Mouse (Mus musculus): ENCODE measurements around the gene Cog3.
A peak's percentile ranks its signal among the peaks of the same experiment; 100 is the strongest.

The Cog3 gene

DNA sequence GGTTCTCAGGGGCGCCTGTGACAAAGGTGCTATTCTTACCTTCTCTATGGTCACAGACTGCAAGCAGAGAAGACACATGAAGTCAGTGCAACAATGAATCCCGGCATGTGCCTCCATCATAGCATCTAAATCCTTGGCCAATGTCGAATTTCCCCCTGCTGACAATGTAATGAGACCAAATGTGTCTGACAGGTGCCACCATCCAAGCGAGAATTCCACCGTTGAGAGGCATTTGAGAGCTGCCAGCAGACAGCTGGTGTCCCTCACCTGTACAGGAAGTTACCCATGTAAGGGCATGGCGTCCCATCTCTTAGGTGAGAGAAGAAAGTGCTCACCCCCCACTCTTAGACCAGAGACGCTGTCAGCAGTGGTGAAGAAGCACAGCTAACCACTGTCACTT is 4.1 kb upstream of the Cog3 start:
- DNase-seq = no peak

DNA sequence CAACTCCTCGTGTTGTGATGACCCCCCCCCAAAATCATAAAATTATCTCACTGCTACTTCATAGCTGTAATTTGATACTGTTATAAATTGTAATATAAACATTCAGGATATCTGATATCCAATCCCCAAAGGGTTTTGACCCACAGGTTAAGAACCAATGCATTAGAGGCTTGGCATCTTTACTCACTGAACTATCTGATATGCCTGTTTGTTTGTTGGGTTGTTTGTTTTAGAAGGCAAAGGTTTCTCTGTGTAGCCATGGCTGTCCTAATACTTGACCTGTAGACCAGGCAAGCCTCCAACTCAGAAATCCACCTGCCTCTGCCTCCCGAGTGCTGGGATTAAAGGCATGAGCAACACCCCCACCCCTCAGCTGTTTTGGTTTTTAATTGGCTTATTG is 3.5 kb upstream of the Cog3 start:
- no peak for DNase-seq

DNA sequence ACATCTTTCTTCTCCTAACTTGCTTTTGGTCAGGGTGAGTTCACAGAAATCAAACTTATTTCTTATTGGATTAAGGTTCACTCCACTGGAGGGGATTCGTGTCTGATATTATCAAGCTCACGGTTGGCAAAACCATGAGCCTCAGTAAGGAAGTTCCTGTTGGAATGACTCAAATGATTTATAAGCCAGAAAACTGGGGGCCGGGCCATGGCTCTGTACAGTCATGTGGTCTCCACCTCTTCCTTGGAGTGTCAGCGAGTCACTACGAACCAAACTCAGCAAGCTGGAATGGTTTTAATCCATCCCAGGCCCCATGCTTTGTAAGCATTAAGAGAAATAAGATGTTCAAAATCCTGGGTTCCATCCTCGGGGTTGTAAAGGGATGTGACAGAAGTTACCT is 2.7 kb upstream of the Cog3 start:
- no peak for DNase-seq

DNA sequence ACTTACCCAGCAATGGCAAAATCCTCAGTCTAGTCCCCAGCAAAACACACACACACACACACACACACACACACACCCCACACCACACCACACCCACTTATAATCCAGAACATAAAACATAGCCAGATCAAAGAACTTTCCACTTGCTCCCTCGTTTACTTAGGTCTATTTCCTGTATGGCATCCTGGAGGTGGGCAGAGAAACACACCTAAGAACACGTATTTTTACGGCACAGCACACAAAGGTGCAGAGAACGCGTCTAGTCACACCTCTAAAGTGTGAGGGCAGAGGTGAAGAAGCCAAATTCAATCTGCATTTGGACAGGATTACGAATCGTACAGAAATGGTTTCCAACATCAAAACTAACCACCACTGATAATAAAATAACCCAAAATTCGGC is 1.1 kb downstream of the Cog3 start:
- DNase-seq = no peak

DNA sequence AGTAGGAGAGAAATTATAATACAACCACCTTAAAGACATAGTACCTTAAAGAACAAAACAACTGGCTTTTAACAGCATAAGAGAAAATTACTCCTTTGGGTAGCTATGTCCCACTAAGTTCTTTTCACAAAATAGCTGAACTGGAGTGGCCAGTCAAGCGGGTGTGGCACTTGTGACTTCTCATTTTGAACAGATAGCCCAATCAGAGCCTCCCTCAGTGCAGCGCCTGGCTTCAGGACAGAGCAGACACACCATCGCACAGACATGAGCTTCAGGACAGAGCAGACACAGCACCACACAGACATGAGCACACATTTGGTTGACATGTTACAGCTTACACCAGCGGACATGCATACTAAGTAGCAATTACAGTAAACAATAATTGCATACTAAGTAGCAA is 3.3 kb downstream of the Cog3 start:
- no peak for DNase-seq

DNA sequence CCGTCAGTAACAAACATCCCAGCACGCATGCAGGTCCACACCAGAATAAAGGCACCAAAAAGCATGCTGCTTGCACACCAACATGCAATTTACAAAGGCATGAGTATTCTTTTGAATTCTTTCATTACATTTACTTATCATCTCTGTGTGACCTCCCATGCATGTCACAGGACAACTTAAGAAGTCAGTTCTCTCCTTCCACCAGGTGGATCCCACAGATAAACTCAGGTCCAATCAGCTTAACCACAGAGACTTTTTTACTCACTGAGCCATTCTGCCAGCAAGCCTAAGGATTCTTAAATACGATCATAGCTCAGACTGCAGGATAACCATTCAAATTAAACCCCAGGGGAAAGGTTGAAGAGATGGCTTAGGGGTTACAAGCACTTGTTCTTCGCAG is 5.2 kb downstream of the Cog3 start:
- no peak for DNase-seq

DNA sequence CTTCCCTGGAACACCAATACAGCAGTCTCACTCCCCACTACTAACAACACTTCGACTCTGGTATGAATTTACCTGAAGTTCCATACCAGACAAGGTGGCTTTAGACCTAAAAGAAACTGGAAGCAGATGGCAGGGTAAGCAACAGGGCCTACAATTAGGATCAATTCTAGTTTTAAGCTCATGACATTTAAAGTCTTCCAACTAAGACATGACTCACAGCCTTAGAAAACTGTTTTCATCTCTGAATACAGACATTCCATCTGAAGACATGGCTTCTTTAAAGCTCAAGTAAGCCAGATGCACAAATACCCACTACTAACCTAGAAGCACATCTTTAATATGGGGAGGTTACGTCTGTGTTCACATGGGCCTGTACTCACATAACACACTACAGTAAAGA is 6.4 kb downstream of the Cog3 start:
- no peak for DNase-seq

DNA sequence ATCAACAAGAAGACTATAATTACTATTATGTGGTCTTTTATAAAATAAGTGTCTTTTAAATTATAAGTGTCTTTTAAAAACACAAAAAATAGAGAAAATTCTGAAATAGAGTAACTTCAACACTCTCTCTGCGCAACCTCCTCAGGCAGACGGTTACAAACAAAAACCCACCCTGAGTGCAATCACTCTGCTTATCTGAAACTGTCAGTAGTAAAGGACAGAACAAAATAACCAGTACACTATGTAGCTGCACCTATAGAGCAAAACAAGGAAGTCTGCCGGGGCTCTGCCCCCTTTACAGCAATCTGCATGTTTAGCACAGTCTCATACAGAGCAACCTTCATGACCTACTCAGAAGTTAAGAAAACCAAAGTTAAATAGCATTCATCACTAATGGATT is 12.4 kb downstream of the Cog3 start:
- DNase-seq = no peak

DNA sequence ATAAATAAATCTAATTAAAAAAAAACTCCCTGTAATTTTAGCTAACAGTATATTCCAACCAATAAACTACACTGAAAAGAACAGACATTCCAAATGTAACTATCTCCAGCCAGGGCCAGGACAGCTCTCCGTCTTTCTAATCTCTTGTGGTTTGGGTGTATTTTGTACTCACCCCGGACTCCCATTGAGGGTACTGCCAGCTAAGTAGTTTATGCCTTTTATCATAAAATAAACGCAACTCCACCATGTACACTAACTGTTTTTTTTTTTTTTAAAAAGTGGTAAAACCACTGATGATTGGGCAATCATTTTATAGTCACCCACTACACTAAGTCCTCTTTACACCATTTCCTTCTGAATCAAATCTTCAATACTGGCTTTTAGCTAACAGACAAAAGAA is 18.7 kb downstream of the Cog3 start:
- no peak for DNase-seq

DNA sequence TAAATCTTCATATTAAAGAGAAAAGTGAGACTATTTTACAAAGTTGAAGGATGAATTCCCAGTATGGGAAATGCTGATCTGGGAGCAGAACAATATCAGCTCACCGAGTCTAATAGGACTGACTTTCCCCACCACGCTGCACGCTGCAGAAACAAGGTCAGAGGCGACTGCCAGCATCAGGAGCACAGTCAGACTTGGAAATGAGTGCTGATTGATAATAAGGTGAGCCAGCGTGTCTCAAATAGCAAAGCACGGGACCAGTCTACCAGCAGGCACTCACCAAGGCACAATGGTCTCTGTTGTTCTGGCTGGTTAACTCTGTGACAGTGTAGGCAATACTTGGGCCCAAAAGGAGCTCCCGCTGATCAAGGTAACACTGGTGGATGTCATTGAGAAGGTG is 21.7 kb downstream of the Cog3 start:
- DNase-seq = no peak

DNA sequence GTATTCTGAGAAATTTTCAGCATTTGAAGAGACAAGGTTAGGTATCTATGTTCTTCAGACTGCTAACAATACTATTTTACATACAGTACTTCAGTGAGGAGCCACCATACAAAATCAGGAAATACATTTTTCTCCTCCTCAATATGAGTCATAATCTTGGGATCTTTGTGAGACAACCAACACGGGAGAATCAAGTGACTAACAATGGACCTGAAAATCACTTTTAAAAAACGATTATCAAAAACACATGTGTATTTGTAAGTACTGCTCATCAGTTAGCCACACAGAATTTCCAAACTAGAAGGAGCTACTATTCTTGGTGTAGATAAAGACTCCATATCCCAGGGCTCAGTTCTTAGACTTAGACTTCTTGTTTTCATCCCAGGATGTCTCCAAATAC is 23.0 kb downstream of the Cog3 start:
- DNase-seq = no peak

DNA sequence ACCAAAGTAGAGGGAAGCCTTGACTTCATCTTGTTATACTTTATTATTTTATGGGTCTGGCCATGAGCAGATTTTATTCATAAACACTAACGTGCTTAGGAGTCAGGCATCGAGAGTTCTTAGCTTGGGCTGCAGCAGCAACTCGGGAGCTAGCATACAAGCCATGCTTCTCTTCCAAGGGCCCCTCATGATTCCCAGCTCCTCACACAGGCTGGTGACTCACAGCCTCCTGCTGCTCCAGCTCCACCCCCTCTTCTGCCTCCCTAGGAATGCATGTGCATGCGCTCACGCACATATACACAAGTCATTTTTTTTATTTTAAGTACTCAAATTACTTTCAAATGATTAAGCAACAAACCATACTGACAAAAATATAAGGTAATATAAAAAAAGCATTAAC is 26.2 kb downstream of the Cog3 start:
- no peak for DNase-seq

DNA sequence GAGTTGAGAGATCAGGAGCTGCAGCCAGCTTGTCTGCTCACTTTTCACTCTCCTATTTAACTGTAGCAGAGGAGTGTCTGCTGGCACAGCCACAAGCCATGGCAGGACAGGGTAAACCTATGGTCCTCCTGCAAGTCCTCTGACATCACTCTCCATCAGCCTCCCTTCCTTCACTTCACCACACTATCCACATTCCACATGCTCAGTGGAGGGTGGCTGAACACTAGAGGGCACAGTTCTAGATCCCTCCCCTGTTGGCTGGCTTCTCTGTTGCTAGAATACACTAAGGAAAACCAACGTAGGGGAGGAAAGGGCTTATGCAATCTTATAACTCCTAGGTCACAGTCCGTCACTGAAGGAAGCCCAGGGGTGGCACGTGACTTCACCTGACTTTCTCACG is 27.3 kb downstream of the Cog3 start:
- DNase-seq = no peak

DNA sequence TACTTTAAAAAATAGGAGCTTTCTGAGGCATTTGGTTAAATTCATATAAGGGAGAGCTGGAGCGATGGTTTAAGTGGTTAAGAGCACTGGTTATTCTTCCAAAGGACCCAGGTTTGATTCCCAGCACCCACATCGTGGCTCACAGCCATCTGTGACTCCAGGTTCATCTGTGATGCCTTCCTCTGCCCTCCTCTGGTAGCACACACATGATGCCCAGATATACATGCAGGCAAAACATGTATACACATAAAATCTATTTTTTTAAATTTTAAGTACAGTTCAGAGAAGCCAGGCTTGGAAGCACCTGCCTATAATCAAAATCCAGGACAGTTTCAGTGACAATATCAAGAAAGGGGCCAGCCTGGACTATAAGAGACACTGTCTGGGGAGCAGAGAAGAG is 31.5 kb downstream of the Cog3 start:
- no peak for DNase-seq

DNA sequence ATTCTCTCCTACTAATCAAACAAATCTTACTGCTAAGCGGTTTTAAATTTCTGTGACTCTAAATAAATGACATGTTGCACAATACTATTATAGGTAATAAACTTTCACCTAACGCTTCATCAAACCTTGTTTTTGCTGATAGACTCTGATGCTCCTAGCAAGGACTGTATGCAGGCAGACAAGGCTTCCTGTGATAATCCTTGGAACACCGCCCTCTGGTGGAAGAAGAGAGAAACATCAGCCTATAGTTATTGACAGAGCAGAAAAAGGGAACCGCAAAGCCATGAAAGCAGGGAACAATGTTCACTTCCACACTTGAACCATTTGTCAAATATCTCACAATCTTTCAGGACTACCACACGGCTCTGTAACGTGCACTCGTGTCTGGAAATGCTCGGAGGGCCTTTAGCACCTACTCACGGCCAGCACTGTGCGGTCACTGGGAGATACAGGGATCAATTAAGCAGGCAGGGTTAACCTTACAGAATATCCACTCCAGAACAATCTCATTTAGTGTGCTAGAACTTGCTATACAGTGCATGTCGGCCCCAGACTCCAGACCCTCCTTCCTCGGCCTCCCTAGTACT is 32.2 kb downstream of the Cog3 start:
- DNase-seq = peak; percentile 50

DNA sequence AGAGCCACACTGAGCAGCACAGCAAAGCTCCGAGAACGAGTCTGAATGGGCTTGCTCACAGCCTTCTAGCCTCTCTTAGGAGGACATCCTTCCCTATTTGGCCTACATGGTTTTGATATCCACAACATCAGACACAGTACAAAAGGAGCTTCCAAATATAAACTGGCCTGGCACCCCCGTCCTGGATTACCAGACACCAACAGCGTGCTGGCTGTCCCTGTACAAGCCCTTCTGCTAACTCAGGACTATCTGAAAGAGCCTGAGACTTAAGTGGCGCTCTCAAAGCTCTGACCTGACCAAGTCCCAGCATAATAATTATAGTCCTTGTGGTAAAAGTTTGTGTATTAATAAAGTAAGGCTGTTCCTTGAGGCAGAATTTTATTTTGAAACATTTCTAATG is 34.2 kb downstream of the Cog3 start:
- no peak for DNase-seq

DNA sequence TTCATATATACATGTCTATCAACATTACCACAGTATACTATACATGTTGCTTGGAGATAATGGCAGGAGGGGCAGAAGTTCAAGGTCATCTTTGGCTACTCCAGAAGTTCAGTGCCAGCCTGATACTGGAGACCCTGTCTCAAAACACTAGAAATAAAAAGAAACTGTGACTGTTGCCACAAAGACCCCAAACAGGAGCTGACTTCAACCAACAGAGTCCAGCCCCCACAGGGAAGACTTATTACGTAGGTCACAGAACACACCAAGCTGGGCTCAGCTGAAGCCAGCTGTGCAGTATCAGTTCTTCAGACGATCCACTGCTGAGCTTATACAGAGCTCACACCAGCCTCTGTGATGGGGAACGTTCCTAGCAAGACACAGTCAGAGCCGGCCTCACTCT is 37.9 kb downstream of the Cog3 start:
- DNase-seq = no peak

DNA sequence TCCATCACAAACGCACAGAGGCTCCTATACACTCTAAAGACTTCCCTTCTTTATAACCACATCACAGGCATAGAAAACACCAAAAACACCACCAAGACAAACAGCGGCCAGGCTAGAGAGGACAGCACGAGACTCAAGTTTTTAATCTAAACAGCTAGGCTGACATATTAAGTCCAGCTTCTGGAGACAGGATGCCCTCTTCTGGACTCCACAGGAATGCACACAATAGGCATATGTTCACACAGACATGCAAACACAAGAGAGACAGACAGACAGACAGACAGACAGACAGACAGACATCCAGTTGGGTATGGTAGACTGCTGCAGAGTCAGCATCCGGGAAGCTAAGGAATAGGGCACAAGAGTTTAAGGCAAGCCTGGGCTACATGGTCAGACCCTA is 40.7 kb downstream of the Cog3 start:
- no peak for DNase-seq

DNA sequence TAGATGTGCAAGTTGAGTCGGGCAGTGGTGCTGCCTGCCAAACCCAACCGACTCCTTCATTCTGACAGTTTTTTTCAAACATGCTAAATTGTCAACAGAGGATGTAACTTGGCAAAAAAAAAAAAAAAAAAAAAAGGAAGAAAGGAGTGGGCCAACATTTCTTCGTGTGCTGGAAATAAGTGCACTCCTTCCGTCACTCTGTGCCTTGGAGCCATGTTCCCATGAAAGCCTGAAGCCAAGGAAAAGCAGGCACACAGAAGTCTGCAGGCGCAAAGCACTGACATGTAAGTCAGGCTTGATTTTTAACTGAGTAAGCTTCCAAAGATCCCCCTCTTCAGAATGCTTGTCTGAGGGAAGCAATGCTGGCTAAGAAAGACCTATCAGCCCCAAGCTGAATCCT is 41.6 kb downstream of the Cog3 start:
- DNase-seq = no peak

DNA sequence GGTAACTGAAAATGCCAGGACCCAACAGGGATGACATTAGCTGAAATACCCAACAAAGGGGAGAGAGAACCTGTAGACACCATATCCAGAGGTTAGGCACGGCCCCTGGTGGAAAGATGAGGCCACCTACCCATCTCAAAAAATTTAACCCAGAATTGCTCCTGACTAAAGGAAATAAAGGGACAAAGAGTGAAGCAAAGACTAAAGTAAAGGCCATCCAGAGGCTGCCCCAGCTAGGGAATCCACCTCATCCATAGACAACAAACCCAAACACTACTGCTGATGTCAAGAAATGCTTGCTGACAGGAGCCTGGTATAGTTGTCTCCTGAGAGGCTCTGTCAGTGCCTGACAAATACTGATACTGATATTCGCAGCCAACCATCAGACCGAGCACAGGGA is 42.6 kb downstream of the Cog3 start:
- no peak for DNase-seq

DNA sequence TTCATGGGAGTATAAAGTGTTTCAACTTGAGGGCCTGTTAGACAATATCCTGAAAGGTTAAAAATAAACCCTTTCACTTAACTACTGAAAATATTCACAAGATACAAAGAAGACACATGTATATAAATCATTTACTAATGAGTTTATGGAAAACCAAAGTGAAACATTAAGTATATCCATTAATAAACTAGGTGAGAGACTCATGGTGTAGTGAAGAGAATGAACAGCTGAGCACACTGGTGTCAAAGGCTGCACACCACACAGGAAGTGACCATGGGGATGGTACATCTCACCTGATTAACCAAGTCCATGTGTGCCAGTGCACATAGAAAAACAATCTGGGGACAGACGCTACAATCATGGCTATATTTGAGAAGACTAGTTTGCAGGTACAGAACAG is 45.3 kb downstream of the Cog3 start:
- no peak for DNase-seq

DNA sequence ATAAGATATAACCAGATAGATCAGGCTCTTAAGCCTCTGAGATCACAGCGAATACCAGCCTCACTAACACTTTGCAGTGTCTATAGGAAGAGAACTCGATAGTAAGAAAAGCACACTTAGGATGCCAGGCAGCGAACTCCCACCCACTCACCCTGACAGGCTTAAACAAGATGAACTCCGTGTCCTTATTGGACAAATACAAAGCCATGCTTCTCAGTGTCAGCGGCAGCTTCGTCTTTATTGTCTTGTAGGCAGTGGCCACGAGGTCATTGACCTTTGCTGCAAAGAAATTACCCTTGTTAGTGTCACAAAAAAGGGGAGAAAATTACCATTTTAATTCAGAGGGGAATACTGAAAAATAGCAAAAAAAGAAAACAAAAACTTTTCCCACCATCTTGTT is 46.5 kb downstream of the Cog3 start:
- DNase-seq = no peak

DNA sequence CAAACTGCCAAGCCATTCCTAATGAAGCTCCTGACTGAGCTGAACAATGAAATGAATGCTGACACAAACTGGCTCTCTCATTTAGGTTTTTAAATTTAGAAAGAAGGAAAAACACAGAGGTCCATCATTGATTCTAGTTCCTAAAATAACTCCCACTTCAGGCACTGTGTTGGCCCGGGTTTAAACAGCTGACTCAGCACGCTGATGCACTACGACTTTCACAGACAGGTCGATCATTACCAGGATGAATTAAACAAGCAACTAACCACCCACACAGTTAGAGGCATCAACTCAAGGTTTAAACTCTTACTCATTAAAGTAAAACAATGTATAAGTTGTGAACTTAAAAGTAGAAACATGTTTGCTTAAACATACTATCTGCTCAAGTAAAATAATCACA is 47.7 kb downstream of the Cog3 start:
- no peak for DNase-seq

DNA sequence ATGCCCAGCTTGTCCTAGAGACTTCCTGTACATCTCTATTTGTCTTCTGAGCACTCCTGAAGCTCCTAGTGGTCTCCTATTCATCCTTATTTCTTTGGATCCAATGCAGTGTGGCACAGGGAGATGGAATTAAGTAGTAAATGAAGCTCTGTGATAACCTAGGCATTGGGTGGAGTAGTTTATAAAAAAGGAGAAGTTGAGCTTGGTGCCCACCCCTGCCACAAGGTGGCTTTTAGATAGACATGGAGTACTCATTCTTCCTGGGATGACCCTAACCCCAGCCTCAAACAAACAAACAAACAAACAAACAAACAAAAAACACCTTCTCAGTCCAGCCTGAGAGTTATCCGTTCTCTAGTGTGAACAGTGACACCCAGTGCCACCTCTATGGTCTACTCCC is 56.4 kb downstream of the Cog3 start:
- no peak for DNase-seq

DNA sequence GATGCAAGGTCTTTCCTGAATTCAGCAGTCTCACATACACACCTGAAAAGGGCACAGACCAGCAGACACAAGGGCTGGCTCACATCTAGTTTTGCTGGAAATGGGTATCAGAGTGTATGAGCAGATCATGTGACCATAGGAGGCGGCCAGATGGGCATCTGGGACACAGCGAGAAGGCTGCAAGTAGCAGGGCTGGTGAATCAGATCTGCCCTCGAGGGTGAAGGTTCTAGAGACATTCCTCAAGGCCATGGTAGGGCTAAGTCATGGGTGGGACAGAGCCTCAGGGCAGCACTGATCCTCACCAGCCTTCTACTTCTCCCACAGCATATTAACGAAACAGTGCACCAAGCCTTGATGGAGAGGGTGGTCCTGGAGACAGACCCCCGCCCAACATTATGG is 58.2 kb downstream of the Cog3 start:
- no peak for DNase-seq

DNA sequence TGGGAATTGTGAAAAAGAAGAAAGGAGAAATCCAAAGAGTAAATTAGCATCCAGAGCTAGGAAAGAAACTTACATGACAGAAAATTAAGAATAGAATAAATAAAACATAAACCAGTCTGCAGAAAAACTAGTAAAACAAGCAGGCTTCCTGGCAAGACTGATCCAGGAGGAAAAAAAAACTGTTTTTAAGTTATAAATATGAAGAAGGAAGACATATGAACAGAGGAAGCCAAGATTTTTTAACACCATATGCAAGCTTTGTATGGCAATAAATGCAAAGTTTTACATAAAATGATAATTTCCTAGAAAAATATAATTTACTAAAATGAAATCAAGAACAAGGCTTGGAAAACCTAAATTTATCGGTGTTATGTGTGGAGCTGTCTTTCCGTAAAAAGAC is 63.9 kb downstream of the Cog3 start:
- DNase-seq = no peak

All from right cerebral cortex, postnatal 25 days (tissue).